Mouse (Mus musculus): Measurements from ENCODE around the gene Gpt2.
A peak's percentile ranks its signal among the peaks of the same experiment; 100 is the strongest.

Gene Gpt2

DNA sequence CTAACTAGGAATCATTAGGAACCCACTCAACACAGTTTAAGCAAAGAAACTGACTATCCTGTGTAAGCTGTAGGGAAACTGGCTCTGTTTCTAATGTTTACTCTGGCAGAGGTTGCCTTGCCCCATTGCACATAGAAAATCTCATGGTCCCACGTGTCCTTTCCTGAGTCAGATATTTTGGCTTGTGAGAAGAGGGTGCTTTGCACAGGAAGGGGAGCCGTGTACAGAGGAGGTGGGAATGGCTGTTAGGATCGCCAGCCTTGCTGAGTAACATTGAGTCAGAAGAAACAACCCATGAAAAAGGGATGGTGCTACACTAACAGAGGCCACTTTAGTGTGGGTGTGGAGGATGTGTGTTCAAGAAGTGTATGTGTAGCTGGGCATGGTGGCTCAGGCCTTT, 36.6 kb downstream of the Gpt2 start:
- peak; percentile 21 for DNase-seq (ENCODE audit: low spot score)

DNA sequence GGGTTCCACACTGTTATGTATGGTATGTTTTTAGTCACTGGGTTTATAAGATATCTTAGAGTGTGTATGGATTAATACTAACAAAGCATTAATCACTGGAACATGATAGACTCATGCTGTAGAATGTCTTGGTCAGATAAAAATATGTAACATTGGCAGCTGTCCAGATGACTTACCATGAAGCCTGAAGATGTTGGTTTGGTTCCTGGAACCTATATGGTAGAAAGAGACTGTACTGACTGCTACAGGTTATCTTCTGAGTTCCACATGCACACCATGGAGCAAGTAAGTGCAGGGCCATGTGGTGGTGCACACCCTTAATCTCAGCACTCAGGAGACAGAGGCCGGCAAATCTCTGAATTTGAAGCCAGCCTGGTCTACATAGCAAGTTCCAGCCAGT, 38.3 kb downstream of the Gpt2 start:
- no peak for DNase-seq (ENCODE audit: low spot score)

DNA sequence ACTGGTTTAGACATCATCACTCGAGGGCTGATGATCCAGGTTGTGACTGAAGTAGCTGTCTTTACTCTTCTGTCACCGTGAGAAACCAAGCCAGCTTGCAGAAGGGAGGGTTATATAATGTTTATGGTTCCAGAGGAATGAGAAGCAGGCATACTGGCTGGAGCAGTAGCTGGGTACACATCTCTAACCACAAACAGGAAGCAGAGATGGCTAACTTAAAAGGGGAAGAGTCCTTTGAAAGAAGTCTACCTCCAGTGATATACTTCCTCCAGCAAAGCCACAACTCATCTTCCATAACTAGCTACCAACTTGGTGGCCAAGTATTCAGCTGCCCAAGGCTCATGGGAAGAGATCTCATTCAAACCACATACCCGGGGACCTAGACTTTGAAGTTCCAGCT, 39.1 kb downstream of the Gpt2 start:
- no peak for DNase-seq (ENCODE audit: low spot score)

DNA sequence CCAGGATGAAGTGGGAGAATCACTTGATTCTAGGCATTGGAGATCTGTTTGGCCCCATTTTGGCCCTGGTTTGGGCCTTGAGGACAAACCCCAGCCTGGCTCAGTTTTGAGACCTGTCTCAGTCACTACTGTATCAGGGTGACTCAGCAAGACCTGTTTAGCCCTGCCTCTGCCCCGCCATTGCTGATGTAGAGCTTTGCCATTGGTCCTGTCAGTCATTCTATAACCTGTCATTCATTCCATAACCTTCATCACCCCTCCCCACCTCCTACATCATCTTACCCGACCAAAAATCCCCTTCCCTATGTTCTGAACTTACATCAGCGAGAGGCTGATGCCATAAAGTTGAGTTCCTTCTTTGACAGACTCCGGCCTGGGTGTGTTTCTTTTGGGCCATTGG, 40.5 kb downstream of the Gpt2 start:
- no peak for DNase-seq (ENCODE audit: low spot score)

DNA sequence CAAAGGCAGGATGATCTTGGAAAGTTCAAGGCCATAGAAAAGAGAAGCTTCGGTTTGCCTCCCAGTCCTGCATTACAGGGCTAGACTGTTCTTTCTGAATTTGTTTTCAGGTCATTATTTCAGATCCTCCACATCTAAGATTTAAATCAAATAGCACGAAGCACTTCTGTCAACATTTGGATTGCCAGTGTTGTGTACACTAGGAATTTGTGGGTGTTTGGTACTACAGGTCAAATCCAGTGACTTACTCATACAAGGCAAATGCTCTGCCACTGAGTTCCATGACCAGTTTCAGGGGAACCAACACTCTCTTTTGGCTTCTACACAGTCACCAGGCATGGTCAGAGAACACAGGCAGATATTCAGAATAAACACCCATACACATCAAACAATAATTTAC, 41.1 kb downstream of the Gpt2 start:
- peak; percentile 18 for DNase-seq (ENCODE audit: low spot score)

DNA sequence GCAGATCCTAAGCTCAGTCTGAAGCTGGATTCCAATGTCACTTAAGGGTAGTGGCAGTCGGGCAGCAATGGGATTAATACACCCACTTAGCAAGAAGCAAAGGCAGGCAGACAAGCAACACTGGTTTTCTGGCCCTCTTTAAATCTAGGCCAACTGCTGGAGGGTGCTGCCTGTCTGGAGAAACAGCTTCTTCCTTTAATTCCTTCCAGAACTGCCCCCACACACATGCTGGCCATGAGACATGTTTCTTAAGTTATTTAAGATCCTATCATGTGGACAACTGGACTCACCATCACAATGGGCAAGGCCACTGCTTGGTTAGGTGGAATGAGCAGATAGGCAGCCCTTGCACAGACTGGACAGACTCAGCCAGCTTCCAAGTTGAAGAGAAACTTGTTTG, 41.8 kb downstream of the Gpt2 start:
- DNase-seq (ENCODE audit: low spot score), result no peak

DNA sequence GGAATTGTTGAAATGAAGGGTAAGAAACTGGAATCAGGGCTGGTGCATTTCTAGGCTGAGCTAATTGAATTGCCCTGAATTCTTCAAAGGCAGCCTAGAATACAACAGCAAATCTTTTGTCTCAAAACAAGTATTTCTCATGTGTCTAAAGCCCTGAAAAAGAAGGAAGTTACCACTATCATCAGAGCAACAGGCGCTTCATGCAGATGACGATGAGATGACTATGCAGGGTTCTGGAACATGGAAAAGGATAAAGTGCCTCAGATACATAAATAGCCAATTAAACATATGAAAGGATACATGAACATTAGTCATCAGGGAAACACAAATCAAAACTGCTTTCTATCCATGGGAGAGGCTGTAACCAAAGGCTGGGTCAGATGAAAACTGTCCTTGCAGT, 44.0 kb downstream of the Gpt2 start:
- no peak for DNase-seq (ENCODE audit: low spot score)

DNA sequence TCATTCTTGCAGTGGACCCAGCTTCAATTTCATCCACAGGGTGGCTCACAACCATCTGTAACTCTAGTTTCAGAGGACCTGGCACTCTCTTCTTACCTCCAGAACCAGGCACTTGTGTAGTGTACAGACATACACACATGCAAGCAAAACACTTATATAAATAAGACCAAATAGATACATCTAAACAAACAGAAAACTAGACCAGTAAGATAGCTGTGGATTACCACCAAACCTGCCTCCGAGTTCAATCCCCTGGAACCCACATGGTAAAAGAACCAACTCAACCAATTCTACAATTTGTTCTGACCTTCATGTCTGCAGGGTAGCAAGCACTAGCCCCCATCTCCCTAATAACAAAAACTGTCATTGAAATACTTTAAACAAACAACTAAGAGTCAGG, 59.6 kb downstream of the Gpt2 start:
- no peak for DNase-seq (ENCODE audit: low spot score)

DNA sequence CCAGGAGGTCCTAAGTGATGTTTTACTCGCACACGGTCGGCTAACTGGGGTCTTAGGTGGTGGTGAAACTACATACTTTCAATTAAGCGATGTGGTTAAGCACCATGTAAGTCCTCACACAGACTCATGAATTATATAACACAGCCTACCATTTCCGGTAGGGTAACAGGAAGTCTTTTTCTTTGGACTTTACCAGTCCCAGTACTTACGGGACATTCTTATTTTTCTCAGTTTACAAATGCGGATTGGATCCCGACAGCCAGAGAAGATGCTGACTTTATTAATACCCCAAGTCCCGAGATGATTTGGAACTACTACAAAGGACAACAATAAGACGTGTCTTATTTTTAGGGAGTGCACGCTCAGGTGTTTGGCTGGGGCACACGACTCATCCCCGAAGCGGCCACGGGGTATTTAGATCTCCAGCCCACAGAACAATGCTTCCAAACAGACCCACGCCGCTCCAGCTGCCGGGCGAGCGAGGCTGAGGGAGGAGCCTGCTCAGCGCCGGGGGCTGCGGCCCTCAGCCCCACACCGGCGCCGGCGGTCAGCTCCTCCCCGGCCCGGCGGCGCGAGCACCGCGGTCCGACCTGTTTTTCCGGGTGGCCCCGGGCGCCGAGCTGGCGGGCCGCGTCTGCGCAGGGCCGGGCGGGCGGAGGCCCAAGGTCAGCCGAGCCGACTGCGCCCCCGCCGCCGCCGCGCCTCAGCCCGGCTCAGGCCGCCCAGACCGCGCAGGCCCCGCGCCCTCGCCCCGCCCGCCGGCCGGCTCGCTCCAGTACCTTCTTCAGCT, 62.2 kb downstream of the Gpt2 start:
- DNase-seq (ENCODE audit: low spot score), result peak; percentile 53

DNA sequence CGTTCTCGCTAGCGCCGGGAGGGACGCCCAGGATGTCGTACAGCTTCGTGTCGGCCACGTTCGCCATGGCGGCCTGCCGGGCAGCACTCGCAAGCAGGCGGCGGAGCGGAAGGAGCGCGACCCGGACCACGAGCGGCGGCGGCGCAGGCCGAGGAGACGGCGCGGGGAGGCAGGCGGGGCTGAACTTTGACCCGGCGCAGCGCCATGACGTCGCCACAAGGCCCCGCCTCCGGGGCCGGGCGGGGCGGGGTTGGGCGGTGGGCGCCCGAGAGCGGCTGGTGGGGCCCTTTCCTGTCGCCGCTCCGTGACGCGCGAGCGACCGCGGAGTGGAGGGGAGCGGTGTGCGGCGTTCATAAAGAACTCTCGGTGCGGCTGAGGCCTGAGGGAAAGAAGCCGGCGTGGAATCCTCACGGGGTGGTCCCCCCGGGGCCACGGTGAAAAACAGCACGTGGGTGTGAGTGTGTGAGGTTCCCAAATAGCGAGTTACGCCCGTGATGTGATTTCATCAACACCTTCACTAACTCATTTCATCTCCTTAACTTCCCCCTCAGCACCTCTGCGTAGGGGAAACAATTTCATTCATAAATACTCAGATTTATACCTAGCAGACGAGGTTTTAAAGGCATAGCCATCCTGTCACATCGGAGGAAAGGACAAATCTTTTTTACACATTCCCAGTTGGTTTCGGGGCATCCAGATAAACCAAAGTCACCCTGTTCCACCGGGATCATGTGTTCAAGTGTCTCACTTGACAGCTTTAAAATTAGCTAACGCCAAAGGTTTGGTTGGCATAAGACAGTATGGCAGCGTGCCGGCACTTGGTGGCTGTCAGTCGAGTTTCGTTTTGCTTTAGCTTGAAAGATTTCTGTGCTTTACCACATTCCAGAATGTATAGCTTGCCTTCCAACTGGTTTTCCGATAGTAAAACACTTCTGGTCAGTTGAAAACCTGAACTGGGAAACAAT, 63.1 kb downstream of the Gpt2 start, which contains the start of gene Dnaja2:
Dnaja2 (minus strand) TSS at position 164 of the 965 bp plus-strand sequence.
- peak; percentile 82 for DNase-seq (ENCODE audit: low spot score)

DNA sequence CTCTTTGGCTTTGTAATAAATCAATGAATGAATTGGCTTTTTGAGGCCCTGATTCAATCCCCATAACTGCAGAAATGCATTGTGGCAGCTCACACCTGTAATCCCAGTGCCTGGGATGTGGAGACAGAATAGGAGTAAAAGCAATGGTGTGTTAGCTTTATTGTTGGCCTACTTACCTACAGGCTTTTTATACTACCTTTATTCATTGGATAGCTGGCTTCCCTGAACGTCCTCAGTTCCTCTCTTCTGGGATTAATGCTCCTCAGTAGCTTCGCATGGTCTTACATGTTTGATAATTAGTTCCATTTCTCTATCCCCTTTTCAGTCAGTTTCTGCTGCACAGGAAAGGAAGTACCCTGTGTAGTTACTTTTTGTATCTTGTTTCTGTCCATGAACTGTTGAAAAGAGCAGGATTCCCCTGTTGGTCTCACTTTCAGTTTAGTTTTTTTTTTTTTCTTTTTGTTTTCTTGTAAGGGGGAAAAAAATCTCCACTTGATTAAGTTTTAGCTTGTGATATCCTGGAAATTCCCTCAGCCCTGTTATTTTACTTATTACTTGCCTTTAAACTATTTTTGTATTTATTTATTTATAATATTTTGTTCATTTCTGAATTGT, 64.7 kb downstream of the Gpt2 start:
- no peak for DNase-seq (ENCODE audit: low spot score)

DNA sequence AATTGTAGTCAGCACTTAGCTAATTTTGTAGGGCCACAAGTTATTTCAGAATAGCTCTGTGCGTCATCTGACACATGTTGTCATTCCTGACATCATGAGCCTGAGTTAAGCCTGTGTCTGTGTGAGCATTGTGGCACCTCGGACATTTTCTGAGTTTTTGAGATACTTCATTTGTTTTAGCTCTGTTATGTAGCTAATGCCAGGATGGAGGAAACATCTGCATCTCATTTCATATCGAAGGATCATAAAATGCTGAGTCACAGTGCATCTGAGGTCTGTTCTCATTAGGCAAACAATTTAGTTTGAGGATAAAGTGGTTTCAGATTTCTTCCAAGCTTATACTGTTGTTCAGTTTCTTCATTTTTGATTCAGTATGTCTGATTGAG, 65.2 kb downstream of the Gpt2 start:
- peak; percentile 13 for DNase-seq (ENCODE audit: low spot score)

DNA sequence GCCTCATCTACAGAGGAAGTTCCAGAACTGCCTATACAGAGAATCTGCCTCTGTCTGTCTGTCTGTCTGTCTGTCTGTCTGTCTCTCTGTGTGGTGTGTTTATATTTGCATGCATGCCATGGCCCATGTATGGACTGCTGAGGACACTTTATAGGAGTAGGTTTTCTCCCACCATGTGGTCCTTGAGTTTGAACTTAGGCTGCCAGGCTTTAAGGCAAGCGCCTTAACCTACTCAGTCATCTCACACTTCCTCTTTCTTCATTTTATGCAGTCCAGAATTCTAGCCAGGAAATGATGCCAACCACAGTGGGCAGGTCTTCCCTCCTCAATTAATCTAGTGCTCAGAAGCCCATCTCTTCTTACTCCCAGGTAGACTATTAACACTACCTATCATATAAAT, 66.8 kb downstream of the Gpt2 start:
- DNase-seq (ENCODE audit: low spot score), result no peak

DNA sequence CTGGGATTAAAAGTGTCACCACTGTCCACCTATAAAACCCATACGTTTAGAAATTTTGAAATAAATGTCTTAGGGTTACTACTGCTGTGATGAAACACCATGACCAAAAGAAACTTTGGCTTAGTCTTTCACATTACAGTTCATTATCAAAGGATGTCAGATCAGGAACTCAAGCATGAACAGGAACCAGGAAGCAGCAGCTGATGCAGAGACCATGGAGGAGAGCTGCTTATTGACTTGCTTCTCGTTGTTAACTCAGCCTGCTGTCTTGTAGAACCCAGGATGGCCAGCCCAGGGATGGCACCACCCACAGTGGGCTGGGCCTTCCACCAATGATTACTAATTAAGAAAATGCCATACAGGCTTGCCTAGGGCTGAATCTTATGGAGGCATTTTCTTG, 67.6 kb downstream of the Gpt2 start:
- no peak for DNase-seq (ENCODE audit: low spot score)

DNA sequence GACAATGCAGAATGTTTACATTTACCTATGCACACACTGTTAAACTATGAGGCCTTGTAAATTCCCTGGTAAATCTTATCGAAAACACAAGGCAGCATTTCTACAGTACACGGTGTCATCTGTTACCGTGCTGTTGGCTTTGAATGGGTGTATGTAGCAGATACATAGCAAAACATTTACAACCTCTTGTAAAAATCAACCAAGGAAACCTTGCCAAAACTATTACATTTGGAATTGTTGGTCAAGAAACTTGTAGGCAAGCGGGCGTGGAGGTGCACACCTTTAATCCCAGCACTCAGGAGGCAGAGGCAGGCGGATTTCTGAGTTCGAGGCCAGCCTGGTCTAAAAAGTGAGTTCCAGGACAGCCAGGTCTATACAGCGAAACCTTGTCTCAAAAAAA, 71.0 kb downstream of the Gpt2 start:
- no peak for DNase-seq (ENCODE audit: low spot score)

DNA sequence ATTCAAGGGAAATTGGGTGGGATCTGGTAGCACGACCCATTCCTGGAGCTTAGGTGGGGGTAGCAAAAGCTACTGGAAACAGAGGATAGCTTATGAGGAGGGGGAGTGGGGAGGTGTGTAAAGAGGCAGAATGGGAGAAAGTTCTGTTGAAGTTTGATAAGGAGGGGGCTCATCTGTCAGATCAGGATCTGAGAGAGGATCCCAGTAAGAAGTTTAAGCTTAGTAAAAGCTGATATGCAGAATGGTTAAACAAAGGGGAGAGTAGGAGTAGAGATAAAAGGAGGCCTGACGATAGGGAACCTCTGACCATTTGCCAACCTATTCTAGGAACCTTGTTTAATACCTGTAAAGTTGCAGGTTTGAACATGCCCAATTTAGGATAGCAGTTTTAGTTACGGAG, 72.8 kb downstream of the Gpt2 start:
- DNase-seq (ENCODE audit: low spot score), result no peak

DNA sequence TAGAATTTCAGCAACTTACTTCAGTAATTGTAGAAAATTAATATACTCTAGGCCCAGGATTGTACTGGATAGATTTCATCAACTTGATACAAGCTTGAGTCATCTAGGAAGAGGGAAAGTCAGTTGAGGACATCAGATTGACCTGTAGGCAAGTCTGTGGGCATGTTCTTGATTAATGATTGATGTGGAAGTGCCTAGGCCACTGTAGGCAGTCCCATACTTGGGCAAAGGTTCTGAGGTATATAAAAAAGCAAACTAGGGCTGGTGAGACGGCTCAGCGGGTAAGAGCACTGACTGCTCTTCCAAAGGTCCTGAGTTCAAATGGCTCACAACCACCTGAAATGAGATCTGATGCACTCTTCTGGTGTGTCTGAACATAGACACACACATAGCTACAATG, 75.4 kb downstream of the Gpt2 start:
- DNase-seq (ENCODE audit: low spot score), result no peak

DNA sequence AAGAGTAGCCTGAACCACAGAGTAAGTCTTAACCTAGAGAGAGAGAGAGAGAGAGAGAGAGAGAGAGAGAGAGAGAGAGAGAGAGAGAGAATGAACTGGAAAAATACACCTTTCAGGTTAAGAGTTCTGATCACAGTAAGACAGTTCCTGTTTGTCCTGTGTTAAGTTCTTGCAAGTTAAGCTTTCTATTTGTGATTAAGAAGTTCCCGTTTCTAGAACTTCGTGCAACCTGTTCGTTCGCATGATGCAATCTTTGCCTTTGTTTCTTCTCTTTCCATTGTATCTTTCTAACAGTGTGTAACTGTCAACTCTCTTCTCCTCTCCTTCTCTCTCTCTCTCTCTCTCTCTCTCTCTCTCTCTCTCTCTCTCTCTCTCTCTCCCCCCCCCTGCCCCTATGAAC, 78.1 kb downstream of the Gpt2 start:
- DNase-seq (ENCODE audit: low spot score), result no peak

DNA sequence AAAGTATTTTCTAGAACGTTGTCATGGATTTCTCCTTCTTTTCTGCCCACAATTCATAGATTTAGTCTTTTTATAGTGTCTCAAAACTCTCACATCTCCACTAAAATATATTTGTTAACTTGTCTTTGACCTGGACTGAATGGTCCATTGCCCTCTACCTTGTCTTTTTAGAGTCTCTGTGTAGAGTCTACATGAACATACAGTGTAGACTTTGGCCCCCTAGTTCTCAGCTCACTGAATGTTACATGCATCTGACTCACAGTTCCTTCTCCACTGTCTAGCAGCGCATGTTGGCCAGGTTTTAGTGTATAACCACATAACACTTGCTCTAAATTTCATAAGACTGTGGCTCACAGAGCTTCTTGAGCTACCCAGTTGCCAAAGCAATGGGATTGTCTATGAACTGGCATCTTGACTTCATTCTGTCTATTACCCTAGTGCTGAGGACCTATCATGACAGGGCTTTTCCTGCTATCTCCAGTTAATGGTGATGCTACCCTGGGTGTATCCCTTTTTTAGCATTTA, 81.7 kb downstream of the Gpt2 start:
- DNase-seq (ENCODE audit: low spot score), result no peak

Data from lung, postnatal 25 days (tissue).